Mouse (Mus musculus): ENCODE data around the gene Ttc12.

- TF ChIP-seq CTCF (IDR thresholded peaks at IDR 0.05; ENCODE audit: borderline replicate concordance, control insufficient read depth, extremely low read depth, insufficient read depth, low read length, poor library complexity) (no peak), POLR2A (IDR thresholded peaks at IDR 0.05; ENCODE audit: control insufficient read depth, extremely low read depth, insufficient read depth, low read length, poor library complexity) (no peak)
Measured at GRCm38 (mm10) chr9:49534958-49535357, 48.9 kb upstream of the Ttc12 start.

Measured in thymus, adult 2 months (tissue).